Mouse (Mus musculus) kidney, adult 11 months (tissue): Measurements from ENCODE around the gene Mgat5.

Experiments
- DNase-seq: peaks from one replicate; pipeline ENCODE4 v3.0.0; 2022

Mgat5 gene

GRCm38 (mm10) chr1:127262170-127262837 is 57.5 kb downstream of the Mgat5 start:
- DNase-seq: peak; percentile 43

GRCm38 (mm10) chr1:127267985-127268384 is 63.2 kb downstream of the Mgat5 start:
- DNase-seq: no peak

- DNase-seq: no peak
Observed at GRCm38 (mm10) chr1:127269343-127269742, 64.5 kb downstream of the Mgat5 start.

DNA sequence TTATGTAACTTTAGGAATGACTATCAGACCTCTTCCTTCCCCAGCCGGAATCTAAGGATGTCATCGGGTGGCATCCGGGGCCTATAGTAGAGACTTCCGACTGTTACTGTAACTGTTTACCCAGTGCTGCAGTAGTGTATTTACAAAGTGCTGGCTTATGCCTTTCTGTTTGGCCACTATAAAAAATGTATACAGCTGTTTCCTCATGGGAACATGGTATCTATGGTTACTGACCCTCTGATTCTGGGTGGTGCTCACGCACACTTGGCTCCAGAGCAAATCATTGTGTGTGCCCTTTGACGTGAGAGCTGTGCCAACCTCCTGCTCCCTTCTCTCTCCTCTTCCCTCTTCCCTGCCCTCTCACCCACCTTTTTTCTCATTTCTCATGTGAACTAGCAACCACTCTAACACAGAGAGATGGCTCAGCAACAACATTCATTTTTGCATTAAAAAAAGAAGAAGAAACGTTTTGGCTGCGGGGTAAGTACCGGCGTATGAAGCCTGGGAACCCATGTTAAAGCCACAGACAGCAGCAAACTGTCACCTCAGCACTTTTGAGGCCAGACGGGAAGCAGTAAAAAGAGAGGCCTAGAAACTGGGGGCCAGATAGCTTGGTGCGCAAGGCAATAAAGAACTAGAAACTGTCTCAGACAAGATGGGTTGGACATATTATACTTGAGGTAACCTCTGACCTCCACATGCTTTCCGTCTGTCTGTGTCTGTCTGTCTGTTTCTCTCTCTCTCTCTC is 65.6 kb downstream of the Mgat5 start:
- DNase-seq: no peak

DNA sequence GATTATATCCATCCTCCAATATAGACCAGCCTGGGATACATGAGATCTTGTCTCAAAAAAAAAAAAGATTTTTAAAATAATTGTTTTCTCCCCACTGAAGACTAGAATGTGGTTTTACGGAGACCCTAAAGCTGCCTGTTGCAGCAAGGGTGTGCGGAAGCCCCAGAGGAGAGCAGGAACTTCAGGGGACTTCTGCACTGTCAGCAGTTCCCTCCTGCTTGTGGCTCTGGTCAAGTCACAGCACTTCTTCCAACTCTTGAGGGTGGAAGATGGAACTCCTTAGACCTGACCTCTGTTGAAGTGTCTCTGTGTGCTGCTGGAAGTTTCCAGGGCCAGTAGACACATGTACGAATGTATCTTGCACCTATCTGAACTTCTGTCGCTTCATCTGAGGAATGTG is 66.3 kb downstream of the Mgat5 start:
- DNase-seq: no peak

DNA sequence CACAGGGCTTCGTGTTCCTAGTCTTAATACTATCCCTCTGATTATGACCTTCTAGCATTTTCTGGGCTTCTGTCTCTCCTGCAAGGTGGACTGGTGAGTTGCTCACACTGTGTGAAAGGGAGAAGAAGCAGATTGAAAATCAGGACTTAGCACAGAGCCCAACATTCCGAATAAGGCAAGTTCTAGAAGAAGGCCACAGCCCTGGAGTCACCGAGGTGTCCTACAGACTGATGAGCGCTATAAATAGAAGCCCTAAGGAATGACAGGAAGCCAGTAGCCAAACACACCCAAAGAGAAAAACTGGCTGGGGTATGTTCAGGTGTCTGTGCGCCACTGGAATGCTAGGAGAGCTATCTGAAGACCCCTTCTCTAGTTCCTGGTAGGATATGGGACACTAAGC is 68.5 kb downstream of the Mgat5 start:
- DNase-seq: no peak

- no peak for DNase-seq
Observed at GRCm38 (mm10) chr1:127275572-127276324, 70.9 kb downstream of the Mgat5 start.

DNA sequence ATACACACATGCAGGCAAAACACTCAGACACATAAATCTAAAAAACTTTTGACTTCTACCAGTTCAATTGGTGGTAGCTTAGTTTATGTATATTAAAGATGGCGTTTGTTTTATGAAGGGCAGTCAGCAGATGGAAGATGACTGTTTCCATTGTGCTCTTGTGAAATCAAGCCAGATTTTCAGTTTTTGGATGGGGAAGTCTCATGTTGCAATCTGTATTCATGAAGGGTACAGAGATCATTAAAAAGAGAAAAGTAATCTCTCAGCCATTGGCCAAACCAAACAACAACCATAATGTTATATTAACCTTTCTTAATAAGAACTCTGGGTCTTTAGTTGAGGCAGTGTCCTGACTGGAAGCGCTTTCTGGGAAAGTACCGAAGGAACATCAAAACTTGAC is 73.3 kb downstream of the Mgat5 start:
- no peak for DNase-seq

DNA sequence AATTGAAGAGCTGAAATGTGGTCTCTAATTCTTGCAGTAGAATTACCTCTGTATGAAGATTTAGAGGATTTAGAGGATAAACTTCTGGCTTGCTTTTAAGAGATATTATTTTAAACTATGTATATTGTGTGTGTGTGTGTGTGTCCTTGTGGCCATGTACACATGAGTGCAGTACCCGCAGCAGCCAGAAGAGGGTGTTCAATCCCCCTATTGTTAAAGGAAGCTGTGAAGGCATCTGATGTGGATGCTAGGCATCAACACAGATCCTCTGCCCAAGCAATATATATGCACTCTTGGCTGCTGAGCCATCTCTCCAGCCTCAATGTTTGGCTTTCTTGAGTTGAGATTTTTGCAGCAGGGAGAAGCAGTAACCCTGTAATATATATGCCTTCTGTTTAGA is 75.4 kb downstream of the Mgat5 start:
- DNase-seq: no peak

GRCm38 (mm10) chr1:127284975-127285374 is 80.2 kb downstream of the Mgat5 start:
- DNase-seq: no peak

- DNase-seq: no peak
Observed at GRCm38 (mm10) chr1:127287505-127287904, 82.7 kb downstream of the Mgat5 start.

GRCm38 (mm10) chr1:127290879-127291278 is 86.1 kb downstream of the Mgat5 start:
- no peak for DNase-seq

- no peak for DNase-seq
Observed at GRCm38 (mm10) chr1:127291721-127292120, 86.9 kb downstream of the Mgat5 start.

DNA sequence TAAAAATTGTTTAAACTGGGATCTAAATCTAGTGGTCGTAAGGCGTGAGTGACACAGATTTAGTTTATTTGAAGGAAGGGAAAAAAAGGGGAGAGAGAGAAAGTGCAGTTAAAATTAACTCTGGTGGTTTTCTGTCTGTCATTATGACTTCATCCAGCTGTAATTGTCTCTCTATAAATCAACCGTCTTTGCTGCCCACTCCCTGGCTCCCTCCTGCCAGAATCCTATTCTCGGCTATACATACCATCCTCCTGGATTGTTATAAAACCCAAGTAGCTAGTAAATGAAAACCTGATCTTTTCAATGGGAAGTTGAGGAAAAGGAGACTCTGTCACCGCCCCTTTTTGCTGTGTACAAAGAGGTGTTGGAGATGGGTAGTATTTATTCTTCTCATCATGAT is 88.5 kb downstream of the Mgat5 start:
- DNase-seq: no peak

DNA sequence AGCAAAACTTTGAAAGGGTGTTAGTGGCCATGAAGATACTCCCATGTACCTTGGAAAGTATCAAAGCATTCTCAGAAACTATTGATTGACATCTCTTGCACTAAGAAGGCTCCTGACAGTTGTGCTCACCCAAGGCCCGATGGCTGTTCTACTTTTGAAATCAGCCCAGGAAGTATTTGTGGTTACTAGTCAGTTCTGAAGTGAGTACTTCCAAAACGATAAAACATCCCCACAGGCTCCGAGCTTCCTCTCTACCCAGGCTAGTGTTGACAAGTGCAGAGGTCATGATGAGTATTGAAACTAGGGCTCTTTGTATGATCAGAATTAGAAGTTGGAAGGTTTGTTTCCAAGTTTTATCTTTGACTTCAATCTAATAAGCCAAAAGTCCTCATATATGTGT is 92.0 kb downstream of the Mgat5 start:
- DNase-seq: no peak

DNA sequence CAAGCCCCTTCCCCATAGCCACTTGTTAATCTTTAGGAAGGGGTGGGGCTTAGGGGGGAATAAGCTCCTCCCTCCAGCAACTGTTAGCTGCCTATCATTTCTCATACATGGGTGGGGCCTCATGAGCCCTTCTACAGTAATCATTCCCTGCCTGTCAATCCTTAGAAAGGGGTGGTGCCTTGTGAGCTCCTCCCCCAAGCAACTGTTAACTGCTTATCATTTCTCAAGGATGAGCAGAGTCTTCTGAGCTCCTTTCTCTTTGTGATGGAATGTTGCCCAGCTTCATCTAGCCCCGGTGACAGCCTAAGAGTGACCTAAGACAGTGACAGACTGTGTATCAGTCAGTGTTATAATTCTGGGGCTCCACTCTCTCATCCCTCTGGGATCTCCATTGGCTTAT is 95.0 kb downstream of the Mgat5 start:
- DNase-seq: no peak

DNA sequence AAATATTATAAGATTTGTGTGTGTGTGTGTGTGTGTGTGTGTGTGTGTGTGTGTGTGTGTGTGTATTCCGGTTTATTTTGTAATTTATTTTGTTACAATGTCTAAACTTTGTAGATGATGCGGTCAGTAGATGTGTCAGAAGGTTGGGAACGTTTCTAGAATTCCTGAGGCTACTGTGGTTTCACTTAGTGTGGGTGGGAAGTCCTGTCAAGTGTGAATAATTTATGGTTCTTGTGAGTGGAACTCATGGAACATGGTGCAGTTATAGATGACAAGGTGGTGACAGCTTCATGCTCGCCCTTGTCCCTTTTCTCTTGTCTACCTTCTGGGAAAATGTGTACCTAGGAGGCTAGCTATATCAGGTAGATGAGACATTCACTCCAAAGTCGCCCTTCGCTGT is 96.2 kb downstream of the Mgat5 start:
- no peak for DNase-seq

DNA sequence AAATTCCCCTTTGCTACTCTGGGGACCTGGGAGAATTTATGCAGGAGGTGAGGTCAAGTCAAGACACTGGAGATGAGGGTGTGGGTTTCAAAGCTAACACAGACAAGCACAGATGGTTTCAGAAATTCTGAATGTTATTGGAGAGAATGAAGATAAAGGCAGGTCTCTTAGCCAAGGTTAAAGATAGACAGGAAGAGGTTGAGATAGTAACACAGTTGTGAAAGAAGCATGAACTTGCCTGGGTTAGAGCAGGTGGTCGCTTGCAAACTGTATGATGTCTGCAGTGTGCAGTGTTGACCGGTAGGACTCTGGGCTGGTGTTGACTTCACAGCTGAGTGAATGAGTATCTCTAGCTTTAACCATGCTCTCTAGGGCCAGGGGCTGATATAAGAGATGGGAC is 97.8 kb downstream of the Mgat5 start:
- DNase-seq: no peak

DNA sequence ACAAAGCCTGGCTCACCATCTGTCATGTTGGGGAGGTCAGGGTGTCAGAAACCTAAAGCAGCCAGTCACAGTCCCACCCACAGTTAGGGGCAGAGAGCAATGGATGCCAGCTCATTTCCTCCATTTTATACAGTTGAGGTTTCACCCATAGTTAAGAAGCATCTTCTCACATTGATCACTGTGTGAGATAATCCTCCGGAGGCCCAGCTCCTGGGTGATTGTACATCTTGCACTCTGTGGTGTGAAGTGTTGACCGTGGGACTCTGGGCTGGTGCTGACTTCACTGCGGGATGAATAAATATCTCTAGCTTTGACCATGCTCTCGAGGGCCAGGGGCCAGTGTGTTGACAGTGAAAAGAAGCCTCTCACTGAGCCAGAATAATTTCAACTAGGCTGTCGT is 99.0 kb downstream of the Mgat5 start:
- DNase-seq: no peak

- no peak for DNase-seq
Observed at GRCm38 (mm10) chr1:127304281-127304680, 99.5 kb downstream of the Mgat5 start.

GRCm38 (mm10) chr1:127305582-127305981 is 100.8 kb downstream of the Mgat5 start:
- DNase-seq: no peak

DNA sequence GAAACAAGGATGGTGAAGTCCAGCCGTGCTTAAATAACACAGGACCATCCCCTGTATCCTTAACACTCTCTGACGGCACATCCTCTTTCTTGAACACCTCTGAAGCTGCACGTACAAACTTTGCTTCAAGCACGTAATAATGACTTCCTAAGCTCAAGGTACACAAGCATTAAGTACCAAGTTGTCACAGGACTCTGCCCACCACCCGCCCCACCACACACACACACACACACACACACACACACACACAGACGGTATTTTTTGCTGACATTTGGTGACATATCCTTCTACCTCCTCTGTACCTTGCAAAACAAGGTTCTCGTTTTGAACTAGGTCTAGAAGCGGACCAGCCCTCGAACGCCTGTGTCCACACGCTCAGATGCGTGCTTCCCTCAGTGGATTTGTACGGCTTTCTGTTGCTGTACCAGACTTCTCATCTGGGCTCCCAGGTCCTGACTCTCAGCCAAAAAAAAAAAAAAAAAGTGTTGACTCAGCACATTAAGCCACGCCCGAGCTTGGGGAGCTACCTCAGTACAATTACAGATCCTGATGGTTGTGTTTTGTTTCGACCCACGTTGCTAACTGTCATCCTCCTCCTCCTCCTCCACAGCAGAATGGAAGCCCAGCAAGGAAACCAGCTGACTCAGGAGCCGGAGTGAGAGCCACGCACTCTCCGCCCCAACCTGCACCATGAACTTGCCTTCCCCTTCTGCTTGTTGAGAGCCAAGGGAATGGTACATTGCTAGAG is 101.4 kb downstream of the Mgat5 start:
- DNase-seq: no peak

GRCm38 (mm10) chr1:127307361-127307760 is 102.5 kb downstream of the Mgat5 start:
- no peak for DNase-seq
